Mouse (Mus musculus) cerebellum, adult (tissue): ENCODE results near the gene Apob.
"Not testable (repeated sequence)": the region's sequence is repeated elsewhere in the genome, so short reads cannot be mapped to it uniquely, and the experiment has no call there.

Experiments used
- ATAC-seq: cut with Nextera tagmentation; 2 replicates; pipeline ENCODE4 v1.9.2; 2017; ENCODE audit warnings: mild to moderate bottlenecking, moderate library complexity, mixed read lengths; ENCODE audit not compliant: insufficient number of reproducible peaks, low FRiP score, low TSS enrichment

Apob gene

DNA sequence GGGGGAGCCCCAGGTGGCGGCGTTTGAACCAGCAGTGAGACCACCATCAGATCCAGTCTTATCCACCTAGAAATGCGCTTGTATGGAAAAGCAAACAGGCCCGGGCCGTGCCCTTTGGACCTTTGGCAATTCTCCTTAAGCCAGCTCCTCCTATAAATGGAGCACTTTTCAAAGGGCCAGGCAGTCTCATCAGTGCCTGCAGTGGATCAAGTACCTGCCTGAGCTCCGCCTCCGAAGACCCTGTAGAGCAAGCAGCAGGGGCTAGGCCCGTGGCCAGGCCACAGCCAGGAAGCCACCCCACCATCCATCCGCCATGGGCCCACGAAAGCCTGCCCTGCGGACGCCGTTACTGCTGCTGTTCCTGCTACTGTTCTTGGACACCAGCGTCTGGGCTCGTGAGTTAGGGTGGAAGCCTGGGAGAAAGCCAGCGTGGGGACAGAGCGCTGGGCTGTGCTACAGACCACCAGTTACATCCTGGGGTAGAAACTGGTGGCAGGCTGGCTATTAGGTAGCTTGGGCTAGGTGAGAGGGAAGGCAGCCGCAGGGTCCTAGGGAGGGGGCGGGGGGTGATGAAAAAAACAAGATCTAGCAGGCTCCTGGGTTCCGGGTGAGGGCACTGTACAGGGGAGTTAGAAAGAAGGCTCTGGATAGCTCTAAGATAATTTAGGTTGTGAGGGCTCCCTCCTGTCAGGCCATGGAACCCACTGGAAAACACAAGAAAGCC is at the start of gene Apob:
Gene Apob (plus strand): TSS at position 183 of the 724 bp plus-strand sequence.
- no peak for ATAC-seq

DNA sequence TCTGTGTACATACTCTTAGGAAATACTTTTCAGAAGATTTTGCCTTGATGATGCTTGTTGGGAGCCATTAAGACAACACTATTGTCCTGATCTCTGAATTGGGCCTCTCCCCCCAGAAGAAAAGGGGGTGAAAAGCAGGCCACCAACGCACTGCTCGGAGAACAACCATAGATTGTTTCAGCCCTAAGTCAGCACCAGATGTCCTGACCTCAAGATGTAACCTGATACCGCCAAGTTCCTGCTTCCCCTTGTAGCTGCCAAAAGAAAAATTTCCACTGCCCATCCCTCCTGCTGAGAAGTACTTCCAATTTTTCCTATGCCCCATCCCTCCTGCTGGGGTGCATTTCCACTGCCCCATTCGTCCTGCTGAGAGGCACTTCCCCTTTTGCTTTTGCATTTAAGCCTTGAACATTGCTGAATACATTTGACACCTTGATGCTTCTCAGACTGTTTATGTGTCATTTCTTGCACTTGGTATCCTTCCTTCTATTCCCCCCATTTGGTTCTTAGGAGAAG is 45.0 kb upstream of the Apob start:
- ATAC-seq: no peak

- no peak for ATAC-seq
Observed at GRCm38 (mm10) chr12:7950098-7950745, 27.2 kb upstream of the Apob start.

- no peak for ATAC-seq
Observed at GRCm38 (mm10) chr12:7958851-7959250, 18.6 kb upstream of the Apob start.

DNA sequence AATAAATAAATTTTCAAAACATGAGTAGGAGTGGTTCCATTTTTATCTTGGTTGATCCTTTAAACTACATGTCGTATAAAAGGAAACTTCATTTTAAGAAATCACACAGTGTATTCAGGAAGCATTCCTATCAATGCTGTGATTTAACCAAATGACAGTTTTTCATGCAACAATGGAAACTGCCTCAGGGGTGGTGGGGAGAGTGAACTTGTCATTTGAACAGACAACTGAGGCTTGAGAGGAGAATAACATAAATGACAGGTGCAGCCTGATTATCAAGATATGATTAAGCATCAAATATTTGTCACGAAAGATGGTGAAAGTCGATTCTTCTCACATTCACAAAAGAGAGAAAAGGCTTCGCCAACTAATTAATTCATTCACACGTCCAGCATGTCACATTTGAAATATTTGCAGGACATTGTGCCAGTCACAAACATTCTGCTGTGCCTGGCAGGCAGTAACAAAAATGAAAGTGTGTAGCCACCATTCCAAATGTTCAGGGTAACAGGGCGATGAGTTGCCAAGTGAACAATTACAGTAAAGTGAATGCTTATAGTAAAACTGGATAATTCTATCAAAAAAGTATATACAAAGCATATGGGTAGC is 18.0 kb upstream of the Apob start:
- no peak for ATAC-seq

DNA sequence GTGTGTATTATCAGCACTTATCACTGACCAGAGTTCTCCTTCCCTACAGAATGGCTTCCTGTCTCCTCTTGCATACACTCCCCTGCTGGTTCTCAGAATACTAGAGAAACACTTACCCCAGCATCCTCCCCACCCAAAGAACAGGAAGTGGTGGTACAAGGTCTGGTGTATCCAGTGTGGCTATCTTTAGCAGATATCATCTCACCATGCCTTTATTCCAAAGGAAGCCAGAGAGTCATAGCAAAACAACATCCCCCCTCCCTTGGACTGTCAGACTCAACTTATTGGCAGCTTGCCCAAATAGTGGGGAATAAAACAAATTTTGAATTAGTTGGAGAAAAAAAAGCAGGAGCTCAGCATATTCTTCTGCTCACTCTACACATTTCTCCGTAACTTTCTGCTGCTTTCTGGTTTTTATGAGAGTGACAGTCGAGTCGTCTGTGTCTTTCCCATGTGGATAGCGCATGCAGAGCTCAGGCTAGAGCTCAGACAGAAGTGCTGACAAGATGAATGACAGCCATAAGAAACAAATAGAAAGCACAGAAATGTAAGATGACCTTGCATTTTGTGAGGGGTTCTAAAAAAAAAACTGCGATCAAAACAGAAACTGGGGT is 15.0 kb upstream of the Apob start:
- no peak for ATAC-seq

DNA sequence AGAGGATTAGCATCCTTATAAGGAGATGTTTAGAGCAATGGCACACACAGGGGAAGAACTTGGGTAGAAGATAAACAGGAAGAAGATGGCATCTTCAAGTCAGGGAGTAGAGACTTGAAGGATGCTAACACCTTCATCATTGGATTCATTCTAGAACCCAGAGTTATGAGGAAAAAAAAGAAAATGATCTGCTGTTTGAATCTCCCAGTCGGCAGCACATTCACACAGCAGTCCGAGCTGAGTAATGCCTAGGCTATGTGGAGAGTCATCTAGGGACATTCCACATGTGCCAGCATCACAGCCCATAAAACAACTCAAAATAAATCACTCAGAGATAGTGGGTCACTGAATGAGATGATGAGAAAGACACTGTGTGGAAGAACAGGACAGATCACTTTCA is 10.2 kb upstream of the Apob start:
- no peak for ATAC-seq

GRCm38 (mm10) chr12:7970301-7970700 is 7.1 kb upstream of the Apob start:
- no peak for ATAC-seq

DNA sequence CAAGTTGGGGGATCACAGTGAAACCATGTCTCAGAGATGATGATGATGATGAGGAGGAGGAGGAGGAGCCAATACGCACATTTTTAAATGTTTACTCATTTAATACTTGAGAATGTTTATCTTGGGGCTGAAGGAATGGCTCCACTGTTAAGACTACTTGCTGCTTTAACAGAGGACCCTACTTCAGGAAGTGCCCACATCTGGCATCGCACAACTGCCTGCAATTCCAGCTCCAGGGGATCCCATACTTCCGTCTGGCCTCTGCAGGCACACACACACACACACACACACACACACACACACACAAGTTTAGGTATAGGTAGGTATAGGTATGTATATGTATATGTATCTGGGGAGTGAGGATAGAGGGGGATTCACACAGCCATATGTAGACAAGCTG is 6.6 kb upstream of the Apob start:
- ATAC-seq: no peak

GRCm38 (mm10) chr12:7971736-7972135 is 5.7 kb upstream of the Apob start:
- no peak for ATAC-seq

DNA sequence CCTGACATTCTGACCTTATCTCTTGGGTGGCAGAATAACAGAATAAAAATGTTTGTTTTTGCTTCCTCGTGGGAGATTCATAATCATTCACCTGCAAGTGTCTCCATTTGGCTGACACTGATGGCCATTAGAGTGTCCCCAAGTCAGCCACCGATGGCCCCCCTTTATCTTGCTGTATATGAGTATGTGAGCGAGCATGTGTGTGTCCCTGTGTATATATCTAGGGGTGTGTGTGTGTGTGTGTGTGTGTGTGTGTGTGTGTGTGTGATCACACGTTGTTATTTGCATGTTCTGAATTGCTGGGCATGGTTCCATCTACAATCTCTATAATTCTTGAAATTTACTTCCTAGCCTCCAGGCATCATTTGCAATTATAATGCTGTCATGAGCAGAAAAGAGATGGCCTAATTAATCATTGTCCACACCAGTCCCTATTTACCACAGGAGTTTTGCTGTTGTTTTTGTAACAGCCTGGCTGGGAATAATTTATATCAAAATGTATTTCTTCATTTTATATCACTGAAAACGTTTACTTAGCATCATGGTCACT is 3.6 kb upstream of the Apob start:
- no peak for ATAC-seq

- ATAC-seq: peak; percentile 61; the same call in 1 of the 2 replicates
Observed at GRCm38 (mm10) chr12:7978190-7978884, 889 bp downstream of the Apob start.

- no peak for ATAC-seq
Observed at GRCm38 (mm10) chr12:7984411-7984810, 7.0 kb downstream of the Apob start.

DNA sequence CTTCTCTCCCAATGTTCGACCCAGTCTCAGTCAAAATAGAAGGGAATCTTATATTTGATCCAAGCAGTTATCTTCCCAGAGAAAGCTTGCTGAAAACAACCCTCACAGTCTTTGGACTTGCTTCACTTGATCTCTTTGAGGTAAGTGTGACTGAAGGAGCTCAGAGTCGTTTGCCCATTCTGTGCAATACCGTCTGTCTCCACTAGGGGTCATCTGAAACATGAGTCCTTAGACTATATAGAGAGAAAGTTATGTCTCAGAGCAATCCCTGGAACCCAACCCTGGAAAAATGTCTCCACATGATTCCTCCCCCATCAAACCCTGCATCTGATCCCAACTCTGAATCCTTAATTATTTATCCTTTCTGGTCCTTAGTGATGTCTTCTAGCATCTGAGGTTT is 13.4 kb downstream of the Apob start:
- ATAC-seq: peak; percentile 75; the same call in 1 of the 2 replicates

GRCm38 (mm10) chr12:7991570-7991969 is 14.1 kb downstream of the Apob start:
- no peak for ATAC-seq

GRCm38 (mm10) chr12:8020931-8021330 is 43.5 kb downstream of the Apob start:
- ATAC-seq: no peak

DNA sequence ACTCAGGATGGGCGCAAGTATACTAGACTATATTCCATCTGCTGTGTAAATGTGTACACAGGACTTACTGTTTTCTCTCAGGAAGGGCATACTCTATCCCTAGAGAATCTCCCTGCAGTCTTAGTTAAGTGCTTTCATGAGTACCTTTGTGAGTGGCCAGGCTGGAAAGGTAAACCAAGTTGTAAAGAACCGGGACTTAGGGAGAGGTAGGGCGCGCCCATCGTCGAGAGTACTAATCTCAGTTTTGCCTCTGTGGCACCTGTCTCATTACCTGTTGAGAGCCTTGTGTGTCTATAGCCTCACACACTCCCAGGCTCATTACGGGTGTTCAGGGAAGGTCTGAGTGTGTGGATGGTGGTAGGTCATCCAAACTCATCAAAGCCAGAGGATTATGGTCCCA is 52.1 kb downstream of the Apob start:
- ATAC-seq: no peak

DNA sequence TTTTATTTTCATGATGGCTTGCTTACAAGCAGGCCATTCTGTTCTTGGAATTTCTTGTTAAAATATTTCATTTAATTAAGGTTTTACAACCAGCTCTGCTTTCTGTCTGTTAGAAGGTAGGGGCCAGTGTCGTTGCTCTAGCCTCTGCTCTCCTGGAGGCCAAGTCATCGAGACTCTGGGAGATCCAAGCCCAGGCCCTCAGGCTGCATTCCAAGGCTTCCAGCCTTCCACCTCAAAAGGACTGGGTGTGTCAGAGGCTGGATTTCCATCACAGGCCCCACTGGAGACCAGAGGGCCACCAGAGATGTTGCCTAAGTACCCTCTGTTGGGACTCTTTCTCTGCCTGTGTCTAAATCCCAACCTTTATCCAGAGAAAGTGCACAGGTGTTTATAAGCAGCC is 52.6 kb downstream of the Apob start:
- no peak for ATAC-seq

- not testable (repeated sequence) for ATAC-seq
Observed at GRCm38 (mm10) chr12:8031169-8031568, 53.7 kb downstream of the Apob start.
